Mouse (Mus musculus) stomach, embryonic 15.5 days (tissue): ENCODE measurements around the gene Col2a1. TPM values are rescaled to one million over a fixed set of nuclear protein-coding genes. Genes with fewer than 3 reads are reported as not detected.

Experiments
- ATAC-seq: fragments of 200-750 bp; cut with Nextera tagmentation; 2 replicates; pipeline ENCODE4 v1.8.0; 2017; ENCODE audit warnings: low read depth, moderate number of reproducible peaks, moderate TSS enrichment; ENCODE audit not compliant: insufficient read depth, low FRiP score
- H3K27ac ChIP-seq: fragments of 300-500 bp; sonication (generic); 2 replicates; pipeline ENCODE4 v1.5.1; 2015; ENCODE audit warnings: mild to moderate bottlenecking, inconsistent platforms
- H3K27me3 ChIP-seq: fragments of 300-500 bp; sonication (generic); replicated peaks from 2 replicates; pipeline ENCODE4 v1.6.1; 2015; ENCODE audit warnings: inconsistent platforms
- H3K36me3 ChIP-seq: fragments of 300-500 bp; sonication (generic); 2 replicates; pipeline ENCODE4 v1.6.1; 2015; ENCODE audit warnings: inconsistent platforms
- H3K4me1 ChIP-seq: fragments of 300-500 bp; sonication (generic); 2 replicates; pipeline ENCODE4 v1.6.1; 2015; ENCODE audit warnings: inconsistent platforms
- H3K4me2 ChIP-seq: fragments of 300-500 bp; sonication (generic); 2 replicates; pipeline ENCODE4 v1.6.1; 2015; ENCODE audit warnings: mild to moderate bottlenecking, inconsistent platforms
- H3K4me3 ChIP-seq: fragments of 300-500 bp; sonication (generic); replicated peaks from 2 replicates; pipeline ENCODE4 v1.5.1; 2015; ENCODE audit warnings: inconsistent platforms
- H3K9ac ChIP-seq: fragments of 300-500 bp; sonication (generic); 2 replicates; pipeline ENCODE4 v1.6.1; 2015; ENCODE audit warnings: inconsistent platforms
- H3K9me3 ChIP-seq: fragments of 300-500 bp; sonication (generic); 2 replicates; pipeline ENCODE4 v1.6.1; 2016; ENCODE audit warnings: inconsistent platforms
- whole genome bisulfite sequencing: fragments of 180-500 bp; shearing (Covaris S2); methylation state at CpG from one replicate; pipeline ENCODE4 v1.1.7; 2015; 5-methylcytosine and 5-hydroxymethylcytosine counted together
- polyA plus RNA-seq: library from polyadenylated mRNA; unstranded; fragments of >200 nt; fragmentation: Nextera tagmentation; extraction: Ambion mirVana; gene quantifications from 2 replicates; pipeline ENCODE4 v1.2.1, GENCODE M21; 2015

Gene Col2a1
- polyA plus RNA-seq, 1 experiment from 2014 or later, result 2.5 TPM

GRCm38 (mm10) chr15:97932441-97932840 lies 72.1 kb downstream of the Col2a1 start:
- H3K9me3 ChIP-seq, result no peaks in the 10 kb centered on the region
- no peaks in the 10 kb centered on the region for H3K27me3 ChIP-seq
- no peaks in the 10 kb centered on the region for H3K4me1 ChIP-seq
- no peak overlapping the region for H3K27ac ChIP-seq
- WGBS, result 80% methylated on average over 12 of the region's 12 CpGs
- ATAC-seq, result no peak
- H3K9ac ChIP-seq, result no peak overlapping the region
- no peak overlapping the region for H3K4me2 ChIP-seq
- H3K4me3 ChIP-seq, result no peak overlapping the region
- no peaks in the 10 kb centered on the region for H3K36me3 ChIP-seq

DNA sequence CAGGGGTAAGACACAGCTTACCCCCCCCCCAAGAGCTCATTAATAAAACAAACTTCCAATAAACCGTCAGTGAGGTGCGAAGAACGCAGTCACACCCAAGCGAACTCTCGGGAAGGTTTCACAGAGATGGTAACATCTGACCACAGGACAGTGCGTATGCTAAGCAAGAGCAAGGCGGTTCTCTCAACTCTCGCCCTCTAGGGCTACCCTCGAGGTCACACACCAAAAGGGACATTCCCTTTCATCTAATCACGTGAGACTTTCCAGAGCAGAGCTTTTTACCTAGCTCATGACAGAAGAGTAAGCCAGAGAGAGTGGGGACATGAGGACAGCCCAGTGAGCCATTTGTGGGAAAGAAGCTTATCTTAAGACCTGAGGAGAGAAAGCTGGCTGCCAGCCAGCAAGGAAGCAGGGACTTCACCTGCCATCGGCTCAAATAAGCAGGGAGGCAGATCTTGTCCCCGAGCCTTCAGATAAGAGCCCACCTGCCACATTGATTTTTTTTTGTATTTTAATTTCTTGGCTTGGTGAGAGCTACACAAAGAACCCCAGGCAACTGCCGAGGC lies 75.2 kb downstream of the Col2a1 start:
- Histone ChIP-seq H3K4me3 (no peak overlapping the region), H3K4me1 (no peaks in the 10 kb centered on the region), H3K4me2 (no peak overlapping the region), H3K27ac (no peak overlapping the region), H3K36me3 (no peaks in the 10 kb centered on the region), H3K27me3 (no peaks in the 10 kb centered on the region), H3K9ac (no peak overlapping the region), H3K9me3 (no peaks in the 10 kb centered on the region)
- 41% methylated on average over 13 of the region's 13 CpGs for WGBS
- ATAC-seq, result peak; percentile 43

DNA sequence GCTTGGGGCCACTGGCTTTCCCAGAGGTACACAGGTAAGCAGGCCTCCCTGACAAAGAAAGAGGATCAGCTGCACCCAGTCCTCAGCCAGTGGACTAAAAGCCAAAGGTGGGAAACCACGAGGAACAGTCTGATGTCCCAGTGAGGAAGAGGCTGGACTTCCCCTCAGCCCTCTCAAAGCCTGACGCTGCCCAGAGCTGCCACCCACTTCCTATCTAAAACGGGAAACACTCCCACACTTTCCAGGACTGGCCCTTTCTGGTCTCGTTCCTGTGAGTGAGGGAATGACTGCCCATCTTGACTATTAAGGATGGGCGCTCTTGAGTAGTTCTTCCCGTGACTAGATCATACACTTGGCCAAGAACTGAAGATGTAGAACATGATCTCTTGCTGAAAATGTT lies 76.7 kb downstream of the Col2a1 start:
- Histone ChIP-seq H3K36me3 (no peaks in the 10 kb centered on the region), H3K4me3 (no peak overlapping the region), H3K4me2 (no peak overlapping the region), H3K9ac (no peak overlapping the region), H3K9me3 (no peaks in the 10 kb centered on the region), H3K27me3 (no peaks in the 10 kb centered on the region), H3K27ac (no peak overlapping the region), H3K4me1 (no peaks in the 10 kb centered on the region)
- ATAC-seq, result no peak
- WGBS, result 49% methylated on average over 6 of the region's 6 CpGs

GRCm38 (mm10) chr15:97927018-97927417 lies 77.5 kb downstream of the Col2a1 start:
- WGBS, result 61% methylated on average over 4 of the region's 4 CpGs
- H3K27me3 ChIP-seq, result no peaks in the 10 kb centered on the region
- no peaks in the 10 kb centered on the region for H3K9me3 ChIP-seq
- H3K4me3 ChIP-seq, result no peak overlapping the region
- H3K36me3 ChIP-seq, result no peaks in the 10 kb centered on the region
- ATAC-seq, result no peak
- H3K9ac ChIP-seq, result no peak overlapping the region
- H3K27ac ChIP-seq, result no peak overlapping the region
- no peaks in the 10 kb centered on the region for H3K4me1 ChIP-seq
- no peak overlapping the region for H3K4me2 ChIP-seq

Other genes starting within 250 kb of the Col2a1 start
- gene Rapgef3, start 236.7 kb downstream of the Col2a1 start, polyA plus RNA-seq, result 9.0 and 10.0 TPM in 2 replicates
- gene Slc48a1, start 226.2 kb downstream of the Col2a1 start, polyA plus RNA-seq, result 29.6 and 41.9 TPM in 2 replicates
- 22.1 and 23.6 TPM in 2 replicates for gene Hdac7, start 160.2 kb downstream of the Col2a1 start, polyA plus RNA-seq
- gene Vdr, start 94.1 kb downstream of the Col2a1 start, polyA plus RNA-seq, result 1.7 and 2.5 TPM in 2 replicates
- gene Tmem106c, start 40.5 kb downstream of the Col2a1 start, polyA plus RNA-seq, result 41.9 and 44.0 TPM in 2 replicates
- gene Pfkm, start 87.9 kb upstream of the Col2a1 start, polyA plus RNA-seq, result 28.3 and 31.0 TPM in 2 replicates
- 27.9 and 29.0 TPM in 2 replicates for gene Senp1, start 89.0 kb upstream of the Col2a1 start, polyA plus RNA-seq
- 42.8 and 43.7 TPM in 2 replicates for gene Asb8, start 160.9 kb upstream of the Col2a1 start, polyA plus RNA-seq
- gene Ccdc184, start 162.5 kb upstream of the Col2a1 start, polyA plus RNA-seq, result 1.6 and 2.0 TPM in 2 replicates
- not detected in 2 replicates for gene Olfr288, start 190.8 kb upstream of the Col2a1 start, polyA plus RNA-seq
- gene Gm44579, start 216.3 kb upstream of the Col2a1 start, polyA plus RNA-seq, result not detected in 2 replicates
- not detected in 2 replicates for gene Olfr287, start 216.4 kb upstream of the Col2a1 start, polyA plus RNA-seq
- gene Olfr286, start 229.8 kb upstream of the Col2a1 start, polyA plus RNA-seq, result not detected in 2 replicates